Mouse (Mus musculus): ENCODE measurements around the gene Olfr901.
"Not testable (repeated sequence)": the region's sequence is repeated elsewhere in the genome, so short reads cannot be mapped to it uniquely, and the experiment has no call there.

The Olfr901 gene

GRCm38 (mm10) chr9:38429155-38429554, at the start of gene Olfr901:
Gene Olfr901 (plus strand): TSS chr9:38429455.
- in situ Hi-C loops (cut with MboI): no loop called here

GRCm38 (mm10) chr9:38401398-38401797, 27.9 kb upstream of the Olfr901 start, which contains the start of gene Olfr147:
Gene Olfr147 (plus strand): TSS chr9:38401698.
- in situ Hi-C loops (cut with MboI): no loop called here

- in situ Hi-C loops (cut with MboI): not testable (repeated sequence)
Observed at GRCm38 (mm10) chr9:38407502-38407901, 21.8 kb upstream of the Olfr901 start.

GRCm38 (mm10) chr9:38413502-38413901, 15.8 kb upstream of the Olfr901 start:
- in situ Hi-C loops (cut with MboI): not testable (repeated sequence)

GRCm38 (mm10) chr9:38423801-38424200, 5.5 kb upstream of the Olfr901 start:
- in situ Hi-C loops (cut with MboI): no loop called here

- in situ Hi-C loops (cut with MboI): no loop called here
Observed at GRCm38 (mm10) chr9:38427026-38427425, 2.2 kb upstream of the Olfr901 start.

- in situ Hi-C loops (cut with MboI): no loop called here
Observed at GRCm38 (mm10) chr9:38447352-38447751, 18.1 kb downstream of the Olfr901 start, which contains the start of gene Olfr902. Gene Olfr902 (plus strand): TSS chr9:38447652.

- in situ Hi-C loops (cut with MboI): no loop called here
Observed at GRCm38 (mm10) chr9:38462844-38463243, 33.6 kb downstream of the Olfr901 start, which contains the start of gene Olfr904. Gene Olfr904 (plus strand): TSS chr9:38463144.

GRCm38 (mm10) chr9:38470807-38471206, 41.6 kb downstream of the Olfr901 start, which contains the start of gene Olfr905:
Gene Olfr905 (plus strand): TSS chr9:38471107.
- in situ Hi-C loops (cut with MboI): no loop called here

All from mature B cell (primary cell).